Mouse (Mus musculus): ENCODE measurements around the gene Bdkrb2. TPM values are rescaled to one million over a fixed set of nuclear protein-coding genes. Genes with fewer than 3 reads are reported as not detected.

The Bdkrb2 gene
- total and polyA plus RNA-seq, 2 experiments, result 0.09 TPM; not detected in 1

DNA sequence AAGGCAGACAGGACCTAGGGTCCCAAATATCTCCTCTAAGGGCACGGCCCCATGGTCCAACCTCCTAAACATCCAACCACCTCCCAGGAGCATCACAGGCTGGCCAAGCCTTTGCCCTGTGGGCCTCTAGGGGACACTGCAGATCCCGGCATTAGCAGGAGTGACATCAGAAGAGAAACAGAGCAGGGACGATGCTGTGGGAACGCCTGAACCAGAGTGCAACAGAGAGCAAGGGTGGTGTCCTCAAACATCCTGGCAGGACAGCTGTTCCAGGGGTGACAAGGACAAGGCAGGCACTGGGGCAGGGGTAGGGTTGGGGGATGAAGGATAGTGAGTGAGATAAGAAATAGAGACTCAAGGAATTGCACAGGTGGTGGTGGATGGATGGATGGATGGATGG is 43.9 kb downstream of the Bdkrb2 start:
- TF ChIP-seq POLR2A (IDR thresholded peaks at IDR 0.05; ENCODE audit: extremely low read depth, insufficient read depth, low read length), result no peak
- no peak for TF ChIP-seq CTCF (IDR thresholded peaks at IDR 0.05; ENCODE audit: low read depth, low read length)
- no peak overlapping the region for H3K27ac ChIP-seq (replicated peaks; ENCODE audit: insufficient read depth, low read depth, low read length)
- no peak for DNase-seq (ENCODE audit: extremely low read depth, low read depth, low spot score)
- H3K79me2 ChIP-seq (ENCODE audit: control insufficient read depth, insufficient read depth, low read length), result no peaks in the 10 kb centered on the region
- 68% methylated on average over 4 of the region's 4 CpGs for WGBS
- no peaks in the 10 kb centered on the region for H3K27me3 ChIP-seq (ENCODE audit: control insufficient read depth, insufficient read depth, low read length)
- H3K4me1 ChIP-seq (ENCODE audit: control insufficient read depth, insufficient read depth, low read length), result no peaks in the 10 kb centered on the region
- H3K9ac ChIP-seq (ENCODE audit: low read depth, low read length), result no peak overlapping the region
- 0 out of 2 replicates have a peak, but pooled peaks cover 2% of the 10 kb centered on the region for H3K36me3 ChIP-seq (ENCODE audit: control insufficient read depth, insufficient read depth, low read length)
- H3K4me3 ChIP-seq (ENCODE audit: insufficient read depth, low read depth, low read length), result no peak overlapping the region

- DNase-seq (ENCODE audit: extremely low read depth, low read depth, low spot score), result peak; percentile 7
- H3K4me1 ChIP-seq (ENCODE audit: control insufficient read depth, insufficient read depth, low read length), result no peaks in the 10 kb centered on the region
- WGBS, result 71% methylated on average over 2 of the region's 2 CpGs
Observed at GRCm38 (mm10) chr12:105611045-105611444, 48.0 kb downstream of the Bdkrb2 start.

DNA sequence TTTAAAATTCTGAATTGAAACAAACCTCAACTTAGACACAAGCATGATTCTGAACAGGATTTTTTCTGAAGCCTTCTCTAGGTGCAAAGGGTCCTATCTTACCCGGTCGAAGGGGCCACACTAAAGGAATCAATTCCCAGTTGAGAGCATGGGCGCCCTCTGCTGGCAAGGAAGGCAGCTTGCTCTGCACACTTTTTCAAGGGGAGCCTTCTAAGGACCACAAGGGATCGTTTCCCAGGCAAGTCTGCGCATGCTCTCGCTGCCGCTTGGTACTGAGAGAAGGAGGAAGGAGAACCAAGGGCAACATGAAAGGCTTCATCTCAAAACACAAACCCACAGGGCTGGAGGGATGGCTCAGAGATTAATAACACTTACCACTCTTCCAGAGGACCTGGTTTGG is 48.7 kb downstream of the Bdkrb2 start:
- peak; percentile 72 for TF ChIP-seq CTCF (IDR thresholded peaks at IDR 0.05; ENCODE audit: low read depth, low read length)
- no peak for TF ChIP-seq POLR2A (IDR thresholded peaks at IDR 0.05; ENCODE audit: extremely low read depth, insufficient read depth, low read length)
- peak; percentile 9 for DNase-seq (ENCODE audit: extremely low read depth, low read depth, low spot score)
- H3K4me1 ChIP-seq (ENCODE audit: control insufficient read depth, insufficient read depth, low read length), result no peaks in the 10 kb centered on the region

More at GRCm38 (mm10) chr12:105611045-105611444, 48.0 kb downstream of the Bdkrb2 start:
- Histone ChIP-seq H3K27me3 (ENCODE audit: control insufficient read depth, insufficient read depth, low read length) (no peaks in the 10 kb centered on the region), H3K27ac (replicated peaks; ENCODE audit: insufficient read depth, low read depth, low read length) (no peak overlapping the region), H3K4me3 (ENCODE audit: insufficient read depth, low read depth, low read length) (no peak overlapping the region), H3K9ac (ENCODE audit: low read depth, low read length) (no peak overlapping the region), H3K79me2 (ENCODE audit: control insufficient read depth, insufficient read depth, low read length) (no peaks in the 10 kb centered on the region), H3K36me3 (ENCODE audit: control insufficient read depth, insufficient read depth, low read length) (peaks cover 7% of the 10 kb centered on the region; the same call in 1 of the 2 replicates)
- TF ChIP-seq CTCF (IDR thresholded peaks at IDR 0.05; ENCODE audit: low read depth, low read length), result no peak
- no peak for TF ChIP-seq POLR2A (IDR thresholded peaks at IDR 0.05; ENCODE audit: extremely low read depth, insufficient read depth, low read length)

GRCm38 (mm10) chr12:105613559-105613958 is 50.5 kb downstream of the Bdkrb2 start:
- no peaks in the 10 kb centered on the region for H3K27me3 ChIP-seq (ENCODE audit: control insufficient read depth, insufficient read depth, low read length)
- WGBS, result 95% methylated on average over 10 of the region's 10 CpGs
- TF ChIP-seq POLR2A (IDR thresholded peaks at IDR 0.05; ENCODE audit: extremely low read depth, insufficient read depth, low read length) (no peak), CTCF (IDR thresholded peaks at IDR 0.05; ENCODE audit: low read depth, low read length) (no peak)
- no peak overlapping the region for H3K9ac ChIP-seq (ENCODE audit: low read depth, low read length)
- no peaks in the 10 kb centered on the region for H3K79me2 ChIP-seq (ENCODE audit: control insufficient read depth, insufficient read depth, low read length)
- no peak for DNase-seq (ENCODE audit: extremely low read depth, low read depth, low spot score)
- peaks cover 21% of the 10 kb centered on the region; the same call in 1 of the 2 replicates for H3K36me3 ChIP-seq (ENCODE audit: control insufficient read depth, insufficient read depth, low read length)
- no peak overlapping the region for H3K27ac ChIP-seq (replicated peaks; ENCODE audit: insufficient read depth, low read depth, low read length)
- no peaks in the 10 kb centered on the region for H3K4me1 ChIP-seq (ENCODE audit: control insufficient read depth, insufficient read depth, low read length)
- H3K4me3 ChIP-seq (ENCODE audit: insufficient read depth, low read depth, low read length), result no peak overlapping the region

More for the DNA sequence above, 48.7 kb downstream of the Bdkrb2 start:
- Histone ChIP-seq H3K27me3 (ENCODE audit: control insufficient read depth, insufficient read depth, low read length) (no peaks in the 10 kb centered on the region), H3K79me2 (ENCODE audit: control insufficient read depth, insufficient read depth, low read length) (no peaks in the 10 kb centered on the region), H3K36me3 (ENCODE audit: control insufficient read depth, insufficient read depth, low read length) (peaks cover 12% of the 10 kb centered on the region; the same call in 1 of the 2 replicates), H3K4me3 (ENCODE audit: insufficient read depth, low read depth, low read length) (no peak overlapping the region), H3K27ac (replicated peaks; ENCODE audit: insufficient read depth, low read depth, low read length) (no peak overlapping the region), H3K9ac (ENCODE audit: low read depth, low read length) (no peak overlapping the region)
- WGBS, result 50% methylated on average over 7 of the region's 7 CpGs

DNA sequence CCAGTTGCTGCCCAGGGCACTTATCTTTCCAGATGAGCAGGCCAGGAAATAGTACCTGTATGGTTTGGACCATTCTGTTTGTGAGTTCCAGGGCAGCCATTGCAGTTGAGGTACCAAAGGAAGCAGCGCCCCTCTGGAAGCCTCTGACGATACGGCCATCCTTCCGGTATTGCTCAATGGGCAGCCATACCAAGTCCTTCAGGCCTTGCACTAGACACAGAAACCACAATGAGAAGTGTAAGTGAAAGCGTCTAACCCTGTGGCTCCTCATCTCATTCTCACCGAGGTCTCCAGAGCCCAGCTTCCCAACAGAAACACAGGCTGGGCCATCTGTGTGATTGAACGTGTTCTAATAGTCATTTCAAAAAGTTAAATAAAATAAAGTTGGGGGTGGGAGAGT is 59.0 kb downstream of the Bdkrb2 start:
- peaks cover 58% of the 10 kb centered on the region for H3K36me3 ChIP-seq (ENCODE audit: control insufficient read depth, insufficient read depth, low read length)
- no peak for DNase-seq (ENCODE audit: extremely low read depth, low read depth, low spot score)
- H3K79me2 ChIP-seq (ENCODE audit: control insufficient read depth, insufficient read depth, low read length), result no peaks in the 10 kb centered on the region
- no peak overlapping the region for H3K9ac ChIP-seq (ENCODE audit: low read depth, low read length)
- WGBS, result 92% methylated on average over 7 of the region's 7 CpGs
- H3K27ac ChIP-seq (replicated peaks; ENCODE audit: insufficient read depth, low read depth, low read length), result no peak overlapping the region
- H3K27me3 ChIP-seq (ENCODE audit: control insufficient read depth, insufficient read depth, low read length), result no peaks in the 10 kb centered on the region
- H3K4me3 ChIP-seq (ENCODE audit: insufficient read depth, low read depth, low read length), result no peak overlapping the region
- TF ChIP-seq POLR2A (IDR thresholded peaks at IDR 0.05; ENCODE audit: extremely low read depth, insufficient read depth, low read length), result no peak
- no peaks in the 10 kb centered on the region for H3K4me1 ChIP-seq (ENCODE audit: control insufficient read depth, insufficient read depth, low read length)

- Histone ChIP-seq H3K36me3 (ENCODE audit: control insufficient read depth, insufficient read depth, low read length) (peaks cover 61% of the 10 kb centered on the region), H3K27me3 (ENCODE audit: control insufficient read depth, insufficient read depth, low read length) (no peaks in the 10 kb centered on the region), H3K9ac (ENCODE audit: low read depth, low read length) (no peak overlapping the region), H3K27ac (replicated peaks; ENCODE audit: insufficient read depth, low read depth, low read length) (no peak overlapping the region), H3K4me3 (ENCODE audit: insufficient read depth, low read depth, low read length) (no peak overlapping the region), H3K4me1 (ENCODE audit: control insufficient read depth, insufficient read depth, low read length) (no peaks in the 10 kb centered on the region), H3K79me2 (ENCODE audit: control insufficient read depth, insufficient read depth, low read length) (no peaks in the 10 kb centered on the region)
- TF ChIP-seq CTCF (IDR thresholded peaks at IDR 0.05; ENCODE audit: low read depth, low read length), result no peak
- TF ChIP-seq POLR2A (IDR thresholded peaks at IDR 0.05; ENCODE audit: extremely low read depth, insufficient read depth, low read length), result no peak
- DNase-seq (ENCODE audit: extremely low read depth, low read depth, low spot score), result no peak
- 97% methylated on average over 12 of the region's 12 CpGs for WGBS
Observed at GRCm38 (mm10) chr12:105622981-105623539, 60.0 kb downstream of the Bdkrb2 start.

All from liver, adult 2 months (tissue).